Mouse (Mus musculus): ENCODE data around the gene Lrrc40.
"Not testable (repeated sequence)": the region's sequence is repeated elsewhere in the genome, so short reads cannot be mapped to it uniquely, and the experiment has no call there.

Lrrc40 gene

GRCm38 (mm10) chr3:158077380-158077772 is 40.9 kb downstream of the Lrrc40 start:
- no peak for DNase-seq (ENCODE audit: extremely low read depth, insufficient read length, low spot score)

DNA sequence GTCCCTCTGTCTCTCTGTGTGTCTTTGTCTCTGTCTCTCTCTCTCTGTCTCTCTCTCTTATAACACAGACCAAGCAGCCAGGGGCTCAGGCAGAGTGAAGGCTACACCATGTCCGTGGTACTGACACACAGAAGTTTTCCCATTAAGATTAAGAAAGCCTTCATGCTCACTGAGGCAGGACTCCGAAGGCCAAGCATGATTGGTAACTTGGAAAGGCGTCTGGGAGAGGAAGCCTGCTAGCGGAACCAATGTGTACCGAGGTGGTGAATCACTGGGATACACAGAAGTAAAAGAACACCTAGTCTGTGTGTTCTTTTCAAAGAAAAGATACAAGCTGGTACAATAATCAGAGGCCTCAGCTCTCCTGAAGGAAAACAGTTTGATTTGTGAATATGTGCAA is 41.4 kb downstream of the Lrrc40 start:
- no peak for DNase-seq (ENCODE audit: extremely low read depth, insufficient read length, low spot score)

GRCm38 (mm10) chr3:158091601-158092000 is 55.1 kb downstream of the Lrrc40 start:
- DNase-seq (ENCODE audit: extremely low read depth, insufficient read length, low spot score): no peak

DNA sequence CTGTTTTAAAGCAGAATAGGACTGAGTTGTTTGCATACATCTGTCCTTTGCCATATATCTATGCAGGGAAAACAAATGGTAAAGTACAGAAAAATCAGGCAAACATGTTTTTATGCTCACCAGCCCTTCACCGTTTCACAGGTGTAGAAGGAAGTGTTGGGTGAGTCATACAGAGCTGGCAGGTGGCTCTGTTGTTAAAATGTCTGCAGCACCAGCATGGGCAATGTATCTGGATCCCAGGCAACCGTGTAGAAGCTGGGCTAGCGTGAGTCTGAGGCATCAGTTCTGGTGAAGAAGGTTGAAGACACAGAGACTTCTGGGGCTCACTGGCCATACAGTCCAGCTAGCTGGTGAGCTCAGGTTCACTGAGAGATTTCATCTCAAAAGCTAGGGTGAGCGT is 57.5 kb downstream of the Lrrc40 start:
- DNase-seq (ENCODE audit: extremely low read depth, insufficient read length, low spot score): no peak

- not testable (repeated sequence) for DNase-seq (ENCODE audit: extremely low read depth, insufficient read length, low spot score)
These were observed 65.6 kb downstream of the Lrrc40 start for GRCm38 (mm10) chr3:158102043-158102442.

GRCm38 (mm10) chr3:158102530-158102929 is 66.1 kb downstream of the Lrrc40 start:
- DNase-seq (ENCODE audit: extremely low read depth, insufficient read length, low spot score): not testable (repeated sequence)

DNA sequence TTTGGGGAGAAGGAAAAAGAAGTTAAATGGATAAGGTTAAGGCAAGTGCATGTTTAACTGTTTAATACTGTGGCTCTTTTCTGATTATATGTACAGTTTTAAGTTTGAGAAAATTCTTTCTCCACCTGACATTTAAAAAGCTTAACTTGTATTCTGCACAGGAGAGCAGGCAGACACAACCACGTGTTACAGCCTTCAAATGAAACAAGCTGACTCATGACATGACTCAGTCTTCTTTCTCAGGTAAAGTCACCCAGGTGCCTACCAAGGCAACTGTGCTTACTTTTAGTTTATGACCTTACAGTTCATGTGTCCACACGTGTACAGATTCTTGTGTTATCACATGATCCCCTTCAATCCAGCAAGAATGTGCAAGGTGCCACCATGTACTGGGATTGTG is 67.0 kb downstream of the Lrrc40 start:
- no peak for DNase-seq (ENCODE audit: extremely low read depth, insufficient read length, low spot score)

DNA sequence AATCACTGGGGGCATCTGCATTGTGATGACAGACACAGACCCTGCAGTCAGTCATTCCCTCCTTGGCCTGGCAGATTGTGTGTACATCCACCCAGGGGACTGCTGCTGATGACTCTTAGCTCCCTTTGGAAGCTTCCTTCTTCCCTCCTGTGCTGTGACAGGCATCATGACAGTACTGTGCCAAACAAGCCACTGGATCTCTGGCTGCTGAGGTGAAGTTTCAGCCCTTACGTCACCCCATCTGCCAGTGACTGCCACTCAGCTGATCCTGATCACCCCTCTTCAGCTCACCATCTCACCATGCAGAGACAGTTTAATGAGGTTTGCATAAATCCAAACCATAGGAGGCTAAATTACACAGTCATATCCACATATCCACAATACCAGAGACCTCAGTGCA is 68.8 kb downstream of the Lrrc40 start:
- no peak for DNase-seq (ENCODE audit: extremely low read depth, insufficient read length, low spot score)

Measured in 3134 (cell line).